Mouse (Mus musculus) MEL (cell line): ENCODE results near the gene Tmem104.

Experiments
- BHLHE40 ChIP-seq: IDR thresholded peaks from 2 replicates; pipeline ENCODE4 v1.6.1; 2012; ENCODE audit warnings: low read depth, mild to moderate bottlenecking, inconsistent platforms, low read length, improper control_type of control experiment, borderline replicate concordance
- CTCF ChIP-seq, 3 experiments: IDR thresholded peaks in 2 of 3; conservative IDR thresholded peaks in 1 of 3; 2 replicates each; pipeline ENCODE4 v1.5.1; 2011 to 2012; ENCODE audit warnings: low read length in 3 of 3, low read depth in 2 of 3, mild to moderate bottlenecking in 2 of 3, improper control_type of control experiment in 1 of 3, inconsistent platforms in 1 of 3, mixed read lengths in 1 of 3, moderate library complexity in 1 of 3; ENCODE audit not compliant: control insufficient read depth in 1 of 3, insufficient read depth in 1 of 3, poor library complexity in 1 of 3, severe bottlenecking in 1 of 3
- ETS1 ChIP-seq: IDR thresholded peaks from 2 replicates; pipeline ENCODE4 v1.6.1; 2012; ENCODE audit warnings: low read depth, mild to moderate bottlenecking, inconsistent platforms, low read length, improper control_type of control experiment, moderate library complexity
- GATA1 ChIP-seq: IDR thresholded peaks from 2 replicates; pipeline ENCODE4 v1.6.1; 2011; ENCODE audit warnings: low read depth, low read length, improper control_type of control experiment
- HCFC1 ChIP-seq: IDR thresholded peaks from 2 replicates; pipeline ENCODE4 v1.6.1; 2012; ENCODE audit warnings: low read depth, mild to moderate bottlenecking, inconsistent platforms, low read length, improper control_type of control experiment, moderate library complexity
- KAT2A ChIP-seq: conservative IDR thresholded peaks from 2 replicates; pipeline ENCODE4 v1.6.1; 2012; ENCODE audit warnings: low read depth, low read length, improper control_type of control experiment, inconsistent platforms
- MAX ChIP-seq: IDR thresholded peaks from 2 replicates; pipeline ENCODE4 v1.6.1; 2011; ENCODE audit warnings: low read length, improper control_type of control experiment
- SMC3 ChIP-seq: IDR thresholded peaks from 2 replicates; pipeline ENCODE4 v1.6.1; 2011; ENCODE audit warnings: low read depth, low read length, improper control_type of control experiment
- TAL1 ChIP-seq: IDR thresholded peaks from 2 replicates; pipeline ENCODE4 v1.6.1; 2012; ENCODE audit warnings: mild to moderate bottlenecking, inconsistent platforms, low read length, moderate library complexity, mixed read lengths
- TBP ChIP-seq: IDR thresholded peaks from 2 replicates; pipeline ENCODE4 v1.8.0; 2011; ENCODE audit warnings: low read depth, low read length, improper control_type of control experiment
- UBTF ChIP-seq: IDR thresholded peaks from 2 replicates; pipeline ENCODE4 v1.6.1; 2012; ENCODE audit warnings: low read depth, mild to moderate bottlenecking, inconsistent platforms, low read length, improper control_type of control experiment, moderate library complexity, borderline replicate concordance; ENCODE audit not compliant: insufficient read depth
- ZNF384 ChIP-seq: IDR thresholded peaks from 2 replicates; pipeline ENCODE4 v1.6.1; 2012; ENCODE audit warnings: low read depth, mild to moderate bottlenecking, inconsistent platforms, low read length, improper control_type of control experiment

- TF ChIP-seq CTCF (IDR thresholded peaks at IDR 0.05 in 2 of 3, conservative IDR thresholded peaks at IDR 0.05 in 1 of 3; ENCODE audit: control insufficient read depth in 1 of 3, insufficient read depth in 1 of 3, low read depth in 2 of 3, low read length in 3 of 3, poor library complexity in 1 of 3, severe bottlenecking in 1 of 3), result no peak
- no peak for TF ChIP-seq UBTF
- TF ChIP-seq TAL1, result no peak
- no peak for TF ChIP-seq MAX
- TF ChIP-seq BHLHE40, result no peak
- TF ChIP-seq GATA1, result no peak
- no peak for TF ChIP-seq ZNF384
- no peak for TF ChIP-seq TBP
- no peak for TF ChIP-seq SMC3
- no peak for TF ChIP-seq HCFC1
- no peak for TF ChIP-seq KAT2A
- no peak for TF ChIP-seq ETS1
Observed at GRCm38 (mm10) chr11:115247240-115247639, 60.0 kb downstream of the Tmem104 start.
